Comparison of ENCODE assay signal across 18 mouse cellular contexts in genomic region chr5:22307072-22307471, GRCm38 (mm10). TPM values are rescaled to one million over a fixed set of nuclear protein-coding genes. Genes with fewer than 3 reads are reported as not detected.
DNase-seq lines count a peak whose midpoint lies in the region; ATAC-seq lines count a peak whose summit lies in the region.
"Had no signal": no experiment of that assay in that cellular context is flagged by ENCODE, and none has a peak within 500 bp of the region (broad histone marks: within the 10 kb centered on the region; RNA-seq: fewer than 3 reads in every experiment).

No protein-coding gene starts in this region.

- intact Hi-C loops in gastrocnemius, postnatal 36 days (cut with DNase I), result no loop called here

- 80% methylated on average over 3 of the region's 3 CpGs for WGBS in forebrain, embryonic 11.5 days
- 66% methylated on average over 3 of the region's 3 CpGs for WGBS in forebrain, embryonic 14.5 days
- WGBS in heart, embryonic 11.5 days (ENCODE audit: insufficient replicate concordance), result 86% methylated on average over 3 of the region's 3 CpGs

- peak; percentile 9 for DNase-seq in gastrocnemius, postnatal 25 days
- DNase-seq in gastrocnemius, postnatal 36 days, result no peak
- DNase-seq in right cerebral cortex, adult 2 months (ENCODE audit: low spot score in 2 of 2), result peak; percentile 42 to 52
- no peak for DNase-seq in right cerebral cortex, postnatal 4 days
- peak; percentile 76 for DNase-seq in layer of hippocampus, adult 9-11 months
- DNase-seq in forebrain, embryonic 11.5 days (ENCODE audit: low spot score), result no peak
- DNase-seq in forebrain, embryonic 14.5 days (ENCODE audit: low spot score), result no peak
- DNase-seq: adrenal gland, adult 8-10 months; embryo, embryonic 11 days; forebrain, postnatal 0 days; heart, adult 18-20 months had no signal

- H3K36me3 ChIP-seq in forebrain, embryonic 11.5 days (ENCODE audit: control insufficient read depth, insufficient read depth, low read length), result no peaks in the 10 kb centered on the region
- no peaks in the 10 kb centered on the region for H3K36me3 ChIP-seq in forebrain, embryonic 14.5 days (ENCODE audit: control insufficient read depth, insufficient read depth, low read length)
- H3K36me3 ChIP-seq in heart, embryonic 11.5 days (ENCODE audit: control insufficient read depth, insufficient read depth, low read length), result no peaks in the 10 kb centered on the region
- H3K36me3 ChIP-seq: limb, embryonic 12.5 days; liver, embryonic 15.5 days; midbrain, embryonic 13.5 days had no signal

- H3K9me3 ChIP-seq in forebrain, embryonic 11.5 days (ENCODE audit: control insufficient read depth, low read length), result no peaks in the 10 kb centered on the region
- no peaks in the 10 kb centered on the region for H3K9me3 ChIP-seq in forebrain, embryonic 14.5 days (replicated peaks; ENCODE audit: control insufficient read depth, low read length)
- no peaks in the 10 kb centered on the region for H3K9me3 ChIP-seq in heart, embryonic 11.5 days (replicated peaks; ENCODE audit: control insufficient read depth, low read length)
- H3K9me3 ChIP-seq: limb, embryonic 12.5 days; liver, embryonic 15.5 days; midbrain, embryonic 13.5 days had no signal

- H3K27ac ChIP-seq in forebrain, embryonic 11.5 days (ENCODE audit: low read depth, low read length), result no peak overlapping the region
- H3K27ac ChIP-seq in forebrain, embryonic 14.5 days (ENCODE audit: low read depth, low read length), result no peak overlapping the region
- H3K27ac ChIP-seq in heart, embryonic 11.5 days (ENCODE audit: low read depth, low read length), result no peak overlapping the region
- H3K27ac ChIP-seq: limb, embryonic 12.5 days; liver, embryonic 15.5 days; macrophage; midbrain, embryonic 13.5 days; stomach, postnatal 0 days had no signal

- H3K4me2 ChIP-seq in forebrain, embryonic 11.5 days (ENCODE audit: low read depth, low read length, severe bottlenecking), result no peak overlapping the region
- H3K4me2 ChIP-seq in forebrain, embryonic 14.5 days (ENCODE audit: low read length), result no peak overlapping the region
- no peak overlapping the region for H3K4me2 ChIP-seq in heart, embryonic 11.5 days
- H3K4me2 ChIP-seq: limb, embryonic 12.5 days; liver, embryonic 15.5 days; midbrain, embryonic 13.5 days had no signal

- H3K27me3 ChIP-seq in forebrain, embryonic 11.5 days (ENCODE audit: control insufficient read depth, insufficient read depth, low read length), result no peaks in the 10 kb centered on the region
- H3K27me3 ChIP-seq in forebrain, embryonic 14.5 days (replicated peaks; ENCODE audit: control insufficient read depth, insufficient read depth, low read length), result no peaks in the 10 kb centered on the region
- no peaks in the 10 kb centered on the region for H3K27me3 ChIP-seq in heart, embryonic 11.5 days (ENCODE audit: control insufficient read depth, insufficient read depth, low read length)
- H3K27me3 ChIP-seq: limb, embryonic 12.5 days; liver, embryonic 15.5 days; midbrain, embryonic 13.5 days had no signal

- H3K4me1 ChIP-seq in forebrain, embryonic 11.5 days (replicated peaks; ENCODE audit: control insufficient read depth, insufficient read depth, low read length), result no peaks in the 10 kb centered on the region
- H3K4me1 ChIP-seq in forebrain, embryonic 14.5 days (ENCODE audit: control insufficient read depth, insufficient read depth, low read length), result no peaks in the 10 kb centered on the region
- H3K4me1 ChIP-seq in heart, embryonic 11.5 days (ENCODE audit: control insufficient read depth, insufficient read depth, low read length), result no peaks in the 10 kb centered on the region
- H3K4me1 ChIP-seq: limb, embryonic 12.5 days; liver, embryonic 15.5 days had no signal

- no peak overlapping the region for H3K4me3 ChIP-seq in forebrain, embryonic 11.5 days (ENCODE audit: low read depth, low read length)
- no peak overlapping the region for H3K4me3 ChIP-seq in forebrain, embryonic 14.5 days (ENCODE audit: low read depth, low read length)
- no peak overlapping the region for H3K4me3 ChIP-seq in heart, embryonic 11.5 days (ENCODE audit: low read depth, low read length)
- H3K4me3 ChIP-seq: limb, embryonic 12.5 days; liver, embryonic 15.5 days; midbrain, embryonic 13.5 days had no signal

- no peak for ATAC-seq in forebrain, embryonic 11.5 days (replicated peaks; ENCODE audit: low FRiP score)
- no peak for ATAC-seq in forebrain, embryonic 14.5 days
- no peak for ATAC-seq in heart, embryonic 11.5 days (replicated peaks; ENCODE audit: insufficient number of reproducible peaks, low FRiP score, low TSS enrichment)
- ATAC-seq: forebrain, postnatal 0 days; inflammation-experienced regulatory T-cells, adult 6 months; midbrain, embryonic 13.5 days had no signal

- H3K9ac ChIP-seq in forebrain, embryonic 11.5 days (ENCODE audit: low read length), result no peak overlapping the region
- H3K9ac ChIP-seq in forebrain, embryonic 14.5 days (ENCODE audit: low read length), result no peak overlapping the region
- H3K9ac ChIP-seq in heart, embryonic 11.5 days (ENCODE audit: low read depth, low read length), result no peak overlapping the region
- H3K9ac ChIP-seq: forebrain, postnatal 0 days; limb, embryonic 12.5 days; liver, embryonic 15.5 days; midbrain, embryonic 13.5 days had no signal

RNA-seq across cellular contexts. Expression of gene Reln, which starts 37.4 kb away (rescaled TPM):
- total RNA-seq in gastrocnemius, postnatal 25 days (2021), result 1 to 10 TPM; 2.0 to 3.6 TPM
- total RNA-seq in gastrocnemius, postnatal 36 days (2021), result 1 to 10 TPM; 1.6 to 2.0 TPM
- polyA plus RNA-seq in forebrain, embryonic 11.5 days (2014; fragmentation: Nextera tagmentation; extraction: Ambion mirVana), result 13.8 and 15.1 TPM in 2 replicates
- polyA plus RNA-seq in forebrain, embryonic 14.5 days (2014; fragmentation: Nextera tagmentation; extraction: Ambion mirVana), result 55.4 and 61.7 TPM in 2 replicates
- 6.4 and 6.5 TPM in 2 replicates for polyA plus RNA-seq in heart, embryonic 11.5 days (2014; fragmentation: Nextera tagmentation; extraction: Ambion mirVana)
- polyA plus RNA-seq: macrophage had no signal

Comparison
In these comparisons a context has a peak if more than half of its experiments do, and no peak if none do; other contexts are left out.
1. DNase-seq: peak in gastrocnemius, postnatal 25 days (single experiment), right cerebral cortex, adult 2 months (2 of 2) and layer of hippocampus, adult 9-11 months (single experiment); none in gastrocnemius, postnatal 36 days (0 of 2), right cerebral cortex, postnatal 4 days (single experiment), forebrain, embryonic 11.5 days (single experiment) and forebrain, embryonic 14.5 days (single experiment).